Mouse (Mus musculus): ENCODE data around the gene Rgs3. TPM values are rescaled to one million over a fixed set of nuclear protein-coding genes. Genes with fewer than 3 reads are reported as not detected.

Rgs3 gene
- total RNA-seq, 2 experiments from 2014 or later: 64.1 to 69.4 TPM

GRCm38 (mm10) chr4:62727541-62728303, 168.1 kb downstream of the Rgs3 start:
- DNase-seq: peak; percentile 72

- no peak for DNase-seq
Measured at GRCm38 (mm10) chr4:62728471-62728870, 168.8 kb downstream of the Rgs3 start.

- DNase-seq: no peak
Measured at GRCm38 (mm10) chr4:62729191-62729590, 169.5 kb downstream of the Rgs3 start.

- no peak for DNase-seq
Measured at GRCm38 (mm10) chr4:62729941-62730340, 170.3 kb downstream of the Rgs3 start.

GRCm38 (mm10) chr4:62730861-62731260, 171.2 kb downstream of the Rgs3 start:
- DNase-seq: no peak

- DNase-seq: peak; percentile 53
Measured at GRCm38 (mm10) chr4:62731531-62732063, 171.9 kb downstream of the Rgs3 start.

- DNase-seq: peak; percentile 58
Measured at GRCm38 (mm10) chr4:62732096-62732495, 172.4 kb downstream of the Rgs3 start.

GRCm38 (mm10) chr4:62732840-62733239, 173.2 kb downstream of the Rgs3 start:
- DNase-seq: peak; percentile 85

- DNase-seq: peak; percentile 37
Measured at GRCm38 (mm10) chr4:62733938-62734337, 174.3 kb downstream of the Rgs3 start.

GRCm38 (mm10) chr4:62735291-62735690, 175.6 kb downstream of the Rgs3 start:
- DNase-seq: peak; percentile 7

GRCm38 (mm10) chr4:62735878-62736277, 176.2 kb downstream of the Rgs3 start:
- DNase-seq: peak; percentile 44

GRCm38 (mm10) chr4:62736421-62736820, 176.8 kb downstream of the Rgs3 start:
- peak; percentile 69 for DNase-seq

- DNase-seq: peak; percentile 16
Measured at GRCm38 (mm10) chr4:62736904-62737303, 177.3 kb downstream of the Rgs3 start.

- peak; percentile 77 for DNase-seq
Measured at GRCm38 (mm10) chr4:62737983-62738695, 178.5 kb downstream of the Rgs3 start.

- DNase-seq: no peak
Measured at GRCm38 (mm10) chr4:62738996-62739395, 179.3 kb downstream of the Rgs3 start.

GRCm38 (mm10) chr4:62739591-62739990, 179.9 kb downstream of the Rgs3 start:
- DNase-seq: peak; percentile 4

- no peak for DNase-seq
Measured at GRCm38 (mm10) chr4:62740282-62741054, 180.8 kb downstream of the Rgs3 start.

- peak; percentile 4 for DNase-seq
Measured at GRCm38 (mm10) chr4:62741055-62741453, 181.4 kb downstream of the Rgs3 start.

GRCm38 (mm10) chr4:62741601-62742000, 182.0 kb downstream of the Rgs3 start:
- no peak for DNase-seq

GRCm38 (mm10) chr4:62742885-62743760, 183.5 kb downstream of the Rgs3 start:
- DNase-seq: no peak

GRCm38 (mm10) chr4:62744534-62744956, 184.9 kb downstream of the Rgs3 start:
- DNase-seq: no peak
